Mouse (Mus musculus): ENCODE results near the gene Tnrc6c. TPM values are rescaled to one million over a fixed set of nuclear protein-coding genes. Genes with fewer than 3 reads are reported as not detected.
A peak's percentile ranks its signal among the peaks of the same experiment; 100 is the strongest.

Gene Tnrc6c
- total RNA-seq, 1 experiment from 2014 or later, result 20.2 TPM

DNA sequence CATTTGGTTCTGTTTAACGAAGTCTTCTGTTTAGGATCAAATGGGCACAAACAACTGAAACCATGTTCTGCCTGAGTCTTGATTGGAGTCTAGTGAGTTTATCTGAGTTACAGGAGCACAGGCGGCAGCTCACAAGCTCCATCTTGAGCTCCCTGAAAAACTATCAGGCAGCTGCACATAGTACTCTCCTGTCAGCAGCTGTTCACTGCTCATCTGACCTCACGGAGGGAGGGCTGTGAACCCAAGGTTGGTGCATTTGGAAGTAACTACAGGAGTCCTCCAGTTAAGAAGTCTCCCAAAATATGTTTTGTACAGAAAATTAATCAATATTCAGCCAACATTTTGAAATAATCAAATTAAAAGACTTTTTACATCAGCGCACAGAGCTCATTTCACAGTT is 94.5 kb downstream of the Tnrc6c start:
- no peak for ATAC-seq (replicated peaks; ENCODE audit: insufficient number of reproducible peaks, low FRiP score, low TSS enrichment, poor library complexity, severe bottlenecking)

DNA sequence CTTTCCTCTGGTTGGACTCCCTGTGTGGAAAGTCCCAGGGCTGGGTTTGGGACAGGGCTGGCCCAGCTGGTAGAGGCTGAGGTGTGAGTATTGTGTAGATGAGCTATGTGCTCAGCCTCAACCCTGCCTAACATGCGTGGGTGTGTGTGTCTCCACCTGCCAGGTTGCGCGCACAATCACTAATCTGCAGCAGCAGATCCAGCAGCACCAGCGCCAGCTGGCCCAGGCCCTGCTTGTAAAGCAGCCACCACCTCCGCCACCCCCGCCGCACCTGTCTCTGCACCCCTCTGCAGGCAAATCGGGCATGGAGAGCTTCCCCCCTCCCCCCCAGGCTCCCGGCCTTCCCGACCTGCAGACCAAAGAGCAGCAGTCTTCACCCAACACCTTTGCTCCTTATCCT is 95.3 kb downstream of the Tnrc6c start:
- no peak for ATAC-seq (replicated peaks; ENCODE audit: insufficient number of reproducible peaks, low FRiP score, low TSS enrichment, poor library complexity, severe bottlenecking)

DNA sequence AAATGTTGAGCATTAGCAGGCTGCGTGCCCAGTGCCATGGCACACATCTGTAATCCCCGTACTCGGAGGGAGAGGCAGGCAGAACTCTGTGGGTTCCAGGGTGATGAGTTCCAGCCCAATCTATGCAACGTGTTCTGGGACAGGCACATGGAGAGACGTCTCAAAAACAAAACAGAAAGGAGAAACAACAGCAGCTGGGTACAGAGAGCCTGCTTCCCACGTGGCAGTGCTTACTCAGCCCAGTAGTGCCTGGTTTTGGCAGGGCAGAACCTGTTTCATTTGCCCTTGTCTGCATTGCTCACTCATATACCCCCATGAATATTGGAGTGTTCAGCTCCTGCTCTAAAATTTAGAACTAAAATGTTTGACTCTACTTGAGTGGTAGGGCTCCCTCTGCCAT is 97.5 kb downstream of the Tnrc6c start:
- no peak for ATAC-seq (replicated peaks; ENCODE audit: insufficient number of reproducible peaks, low FRiP score, low TSS enrichment, poor library complexity, severe bottlenecking)

DNA sequence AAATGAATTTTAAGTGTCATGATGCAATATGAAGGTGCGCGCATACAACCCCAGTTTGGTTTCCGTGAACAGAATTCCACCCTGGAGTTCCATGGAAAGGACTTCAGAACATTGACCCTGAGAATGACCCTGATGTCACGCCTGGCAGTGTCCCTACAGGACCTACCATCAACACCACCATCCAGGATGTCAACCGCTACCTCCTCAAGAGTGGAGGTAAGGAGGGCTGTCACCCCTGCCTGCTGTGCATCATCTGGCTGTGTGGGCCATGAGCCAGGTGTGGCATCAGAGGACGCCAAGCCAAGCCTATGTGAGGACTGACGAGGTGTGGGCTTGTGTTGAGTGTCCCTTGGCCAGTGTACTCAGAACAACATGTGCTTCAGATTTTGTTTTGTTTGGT is 101.8 kb downstream of the Tnrc6c start:
- ATAC-seq (replicated peaks; ENCODE audit: insufficient number of reproducible peaks, low FRiP score, low TSS enrichment, poor library complexity, severe bottlenecking), result no peak

DNA sequence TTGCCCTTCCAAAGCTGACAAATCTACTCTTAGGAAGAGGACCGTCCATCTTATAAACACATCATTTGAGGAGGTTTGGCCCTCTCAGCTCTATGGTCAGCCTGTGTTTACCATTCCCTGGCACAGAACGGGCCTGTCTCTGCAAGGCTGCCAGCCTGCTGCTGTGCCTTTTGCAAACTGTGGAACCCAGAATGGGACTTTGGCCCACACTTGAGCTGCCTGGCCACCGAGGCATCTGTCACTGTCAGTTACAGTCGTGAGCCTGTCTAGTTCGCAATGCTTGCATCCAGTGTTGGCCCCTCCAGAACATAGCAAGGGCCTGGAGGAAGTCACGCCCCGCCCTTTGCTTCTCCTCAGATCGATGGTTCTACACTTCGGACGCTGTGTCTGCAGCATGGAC is 105.2 kb downstream of the Tnrc6c start:
- no peak for ATAC-seq (replicated peaks; ENCODE audit: insufficient number of reproducible peaks, low FRiP score, low TSS enrichment, poor library complexity, severe bottlenecking)

DNA sequence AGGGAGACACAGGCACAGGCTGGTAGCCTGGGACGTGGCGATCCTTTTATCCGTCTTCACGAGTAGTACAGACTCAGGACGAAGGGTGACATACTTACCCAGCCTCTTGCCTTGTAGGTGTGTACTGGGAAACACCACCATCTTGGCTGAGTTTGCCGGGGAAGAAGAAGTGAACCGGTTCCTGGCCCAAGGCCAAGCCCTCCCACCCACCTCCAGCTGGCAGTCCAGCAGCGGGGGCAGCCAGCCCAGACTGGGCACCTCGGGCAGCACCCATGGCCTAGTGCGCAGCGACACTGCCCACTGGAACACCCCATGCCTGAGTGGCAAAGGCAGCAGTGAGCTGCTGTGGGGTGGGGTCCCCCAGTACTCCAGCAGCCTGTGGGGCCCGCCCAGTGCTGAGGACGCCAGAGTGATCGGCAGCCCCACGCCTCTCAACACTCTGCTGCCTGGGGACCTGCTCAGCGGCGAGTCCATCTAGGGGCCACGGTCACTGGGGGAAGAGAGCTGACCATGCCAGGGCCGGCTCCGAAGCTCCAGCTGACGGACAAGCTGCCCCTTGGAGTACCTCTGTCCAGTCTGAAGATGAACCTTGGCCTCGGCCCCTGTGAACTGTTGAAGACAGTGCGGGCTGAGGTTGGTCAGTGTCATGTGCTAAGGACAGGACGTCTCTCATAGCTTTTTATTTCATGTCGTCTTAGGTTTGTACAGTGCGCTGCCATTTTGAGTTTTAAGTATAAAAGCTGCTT is 106.5 kb downstream of the Tnrc6c start:
- no peak for ATAC-seq (replicated peaks; ENCODE audit: insufficient number of reproducible peaks, low FRiP score, low TSS enrichment, poor library complexity, severe bottlenecking)

DNA sequence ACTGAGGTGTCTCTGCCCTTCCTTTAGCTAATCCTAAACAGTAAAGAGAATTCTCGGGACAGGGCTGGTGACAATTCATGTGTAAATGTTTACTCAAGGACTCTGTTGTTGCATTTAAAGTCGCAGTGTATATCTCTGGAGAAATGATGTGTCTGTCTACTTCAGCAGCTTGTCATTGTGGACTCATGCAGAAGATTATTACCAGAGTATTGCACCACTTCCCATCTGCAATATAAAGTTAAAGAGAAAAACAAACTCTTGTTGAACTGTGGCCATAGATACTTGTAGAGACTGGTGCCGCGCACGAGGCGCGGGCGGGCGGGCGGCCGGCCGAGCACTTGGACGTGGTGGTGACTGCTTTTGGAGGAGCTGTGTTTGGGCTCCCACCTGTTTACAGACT is 107.7 kb downstream of the Tnrc6c start:
- no peak for ATAC-seq (replicated peaks; ENCODE audit: insufficient number of reproducible peaks, low FRiP score, low TSS enrichment, poor library complexity, severe bottlenecking)

DNA sequence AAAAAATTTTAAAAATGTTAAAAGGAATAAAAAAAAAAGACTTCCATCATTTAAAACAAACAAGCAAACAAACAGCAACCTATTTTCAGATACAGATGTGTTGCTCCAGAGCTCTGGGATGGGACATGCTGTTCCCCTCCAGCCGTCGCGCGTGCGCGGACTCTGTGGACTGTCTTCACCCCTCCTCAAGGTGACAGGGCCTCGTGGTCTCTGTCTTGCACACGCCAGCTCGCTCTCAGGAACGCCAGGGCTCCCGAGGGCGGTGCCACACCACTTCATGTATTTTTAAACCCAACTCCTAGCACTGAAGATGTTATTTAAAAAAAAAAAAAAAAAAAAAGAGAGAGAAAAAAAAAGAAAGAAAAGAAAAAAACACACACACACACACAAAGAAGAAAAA is 108.2 kb downstream of the Tnrc6c start:
- ATAC-seq (replicated peaks; ENCODE audit: insufficient number of reproducible peaks, low FRiP score, low TSS enrichment, poor library complexity, severe bottlenecking), result no peak

DNA sequence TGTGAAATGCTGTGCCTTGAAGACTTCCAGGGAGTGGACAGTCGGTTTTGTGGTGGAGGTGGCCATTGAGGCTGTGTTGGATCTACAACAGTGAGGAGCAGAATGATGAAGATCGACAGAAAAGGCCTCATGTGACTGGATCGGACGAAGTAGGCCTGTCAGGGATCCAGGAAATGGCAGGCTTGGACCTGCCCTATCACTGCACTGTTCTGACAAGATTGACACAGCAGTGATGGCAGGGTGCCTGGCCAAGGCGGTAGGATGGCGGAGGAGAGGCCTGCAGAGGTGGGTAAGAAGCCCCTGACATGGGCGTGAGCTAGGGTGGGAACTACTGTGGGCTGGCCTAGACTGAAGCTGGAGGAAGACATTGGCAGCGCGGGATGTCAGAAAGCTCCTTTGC is 110.2 kb downstream of the Tnrc6c start:
- ATAC-seq (replicated peaks; ENCODE audit: insufficient number of reproducible peaks, low FRiP score, low TSS enrichment, poor library complexity, severe bottlenecking), result no peak

DNA sequence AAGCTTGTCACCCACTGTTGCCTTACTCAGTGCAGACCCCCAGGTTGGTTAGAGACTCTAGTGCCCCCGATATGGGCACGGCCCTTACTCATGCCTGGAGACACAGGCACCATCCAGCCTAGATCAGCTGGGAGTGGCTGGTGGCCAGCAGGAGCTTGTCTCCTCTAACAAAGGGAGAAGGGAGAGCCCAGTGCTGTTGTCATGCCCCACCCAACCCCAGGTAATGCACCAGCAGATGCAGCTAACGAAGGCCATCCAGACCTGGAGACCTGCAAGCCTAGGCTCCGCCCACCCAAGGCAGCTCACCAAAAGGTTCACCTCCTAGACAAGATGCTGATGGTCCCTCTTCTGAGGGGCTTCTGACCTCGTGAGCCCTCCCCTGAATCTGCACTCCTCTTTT is 111.3 kb downstream of the Tnrc6c start:
- no peak for ATAC-seq (replicated peaks; ENCODE audit: insufficient number of reproducible peaks, low FRiP score, low TSS enrichment, poor library complexity, severe bottlenecking)

DNA sequence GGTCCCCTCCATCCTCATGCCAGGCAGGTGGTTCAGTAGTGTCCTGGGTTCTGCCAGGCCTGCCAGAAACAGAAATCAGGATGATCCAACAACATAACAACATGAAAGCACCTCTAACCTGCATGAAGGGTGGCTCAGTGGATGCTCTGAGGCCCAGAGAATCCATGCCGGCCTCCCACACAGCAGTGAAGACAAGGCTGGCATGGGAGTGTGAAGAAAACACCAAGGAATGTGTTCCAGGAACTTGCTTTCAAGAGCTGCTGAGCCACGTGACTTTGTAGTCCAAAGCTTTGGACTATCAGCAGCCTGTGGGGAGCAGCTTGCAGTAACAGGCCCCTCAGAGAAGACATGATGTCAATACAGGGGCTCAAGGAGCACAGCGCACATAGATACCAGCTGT is 112.2 kb downstream of the Tnrc6c start:
- ATAC-seq (replicated peaks; ENCODE audit: insufficient number of reproducible peaks, low FRiP score, low TSS enrichment, poor library complexity, severe bottlenecking), result no peak

DNA sequence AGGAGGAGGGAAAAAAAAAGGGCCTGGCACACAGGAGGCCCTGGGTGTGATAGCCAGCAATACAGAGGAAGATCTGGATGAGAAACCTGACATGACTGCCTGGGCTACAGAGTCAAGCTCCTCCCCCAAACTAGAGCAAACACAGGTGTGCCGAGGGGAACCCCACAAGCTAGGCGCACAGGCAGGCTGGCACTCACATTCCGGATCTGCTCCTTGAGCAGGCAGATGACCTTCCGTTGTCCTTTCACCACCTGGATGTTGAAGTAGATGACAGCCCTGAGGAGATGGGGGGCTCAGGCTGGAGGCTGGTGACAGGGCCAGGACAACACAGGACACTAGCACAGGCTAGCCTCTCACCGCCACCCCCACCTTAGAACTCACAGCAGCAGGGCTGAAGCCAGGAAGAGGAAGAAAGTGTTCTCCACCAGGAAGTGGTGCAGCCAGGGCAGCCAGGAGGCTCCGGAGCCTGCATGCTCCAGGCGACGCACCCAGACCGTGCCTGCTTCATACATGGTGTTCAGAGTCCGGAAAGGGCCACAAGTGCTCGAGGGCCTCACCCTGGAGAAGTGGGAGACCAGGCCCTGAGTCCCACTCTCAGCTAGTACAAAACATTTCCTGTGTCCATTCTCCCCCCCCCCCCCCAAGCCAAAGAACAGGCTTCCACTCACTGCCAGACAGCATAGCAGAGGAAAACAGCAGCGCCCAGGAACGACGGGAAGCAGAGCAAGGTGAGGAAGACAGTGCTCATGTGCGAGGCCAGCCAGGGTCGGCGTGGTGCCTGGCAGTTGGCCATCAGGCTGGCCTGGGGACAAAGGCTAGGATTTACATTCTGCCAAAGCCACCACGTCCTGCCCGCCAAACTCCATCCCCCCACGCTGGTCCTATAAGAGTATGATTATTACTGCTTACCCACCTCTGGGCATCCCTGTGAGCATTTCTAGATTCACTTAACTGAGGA is 114.9 kb downstream of the Tnrc6c start:
- 0 out of 2 replicates have a peak, but pooled peaks have one; percentile 7 for ATAC-seq (replicated peaks; ENCODE audit: insufficient number of reproducible peaks, low FRiP score, low TSS enrichment, poor library complexity, severe bottlenecking)

DNA sequence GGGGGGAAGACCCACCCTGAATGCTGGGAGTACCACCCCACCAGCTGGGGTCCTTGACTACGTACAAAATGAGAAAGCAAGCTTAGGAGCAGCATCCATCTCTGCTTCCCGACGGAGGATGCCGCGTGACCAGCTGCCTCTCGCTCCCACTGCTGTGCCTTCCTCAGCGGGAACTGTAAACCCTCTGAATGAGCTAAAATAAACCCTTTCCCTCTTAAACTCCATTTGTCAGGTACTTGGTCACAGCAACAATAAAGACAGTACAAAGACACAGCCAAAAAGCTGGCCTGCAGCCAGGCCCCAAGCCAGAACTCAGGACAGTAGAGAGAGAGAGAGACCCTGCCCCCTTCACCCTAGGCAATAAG is 115.6 kb downstream of the Tnrc6c start:
- ATAC-seq (replicated peaks; ENCODE audit: insufficient number of reproducible peaks, low FRiP score, low TSS enrichment, poor library complexity, severe bottlenecking), result no peak

DNA sequence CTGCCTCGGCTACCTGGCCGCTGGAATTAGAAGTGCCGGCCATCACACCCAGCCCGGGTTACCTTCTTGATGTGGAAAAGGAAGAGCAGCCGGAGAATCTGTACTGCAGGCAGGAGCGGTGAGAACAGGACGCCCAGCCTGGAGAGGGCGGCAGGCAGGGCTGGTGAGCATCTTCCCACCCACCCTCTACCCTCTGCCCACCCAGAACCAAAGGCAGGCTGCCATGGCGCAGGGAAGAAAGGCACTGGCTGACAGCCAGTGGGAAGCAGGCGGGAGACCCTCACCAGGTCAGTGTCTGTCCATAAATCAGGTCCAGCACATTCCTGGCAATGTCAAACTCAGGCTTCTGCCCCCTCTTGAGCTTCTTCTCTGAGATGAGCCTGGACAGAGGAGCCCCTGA is 116.3 kb downstream of the Tnrc6c start:
- no peak for ATAC-seq (replicated peaks; ENCODE audit: insufficient number of reproducible peaks, low FRiP score, low TSS enrichment, poor library complexity, severe bottlenecking)

DNA sequence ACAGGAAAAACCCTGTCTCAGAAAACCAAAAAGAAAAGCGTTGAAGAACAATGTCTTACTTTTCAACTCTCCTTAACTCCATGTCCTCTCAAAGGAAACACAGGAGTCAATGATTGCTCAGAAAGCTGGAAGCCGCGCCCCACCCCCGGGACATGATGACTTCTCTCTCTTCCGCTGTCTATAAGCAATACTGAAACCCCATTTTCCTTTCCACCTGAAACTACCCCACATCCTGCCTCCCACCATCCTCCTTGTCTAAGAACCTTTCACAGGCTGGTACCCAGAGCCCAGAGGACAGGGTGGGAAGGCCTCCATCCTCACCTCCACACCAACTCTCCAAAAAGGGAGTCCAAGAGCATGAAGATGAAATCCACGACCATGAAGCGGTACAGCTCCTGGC is 118.3 kb downstream of the Tnrc6c start:
- ATAC-seq (replicated peaks; ENCODE audit: insufficient number of reproducible peaks, low FRiP score, low TSS enrichment, poor library complexity, severe bottlenecking), result no peak

DNA sequence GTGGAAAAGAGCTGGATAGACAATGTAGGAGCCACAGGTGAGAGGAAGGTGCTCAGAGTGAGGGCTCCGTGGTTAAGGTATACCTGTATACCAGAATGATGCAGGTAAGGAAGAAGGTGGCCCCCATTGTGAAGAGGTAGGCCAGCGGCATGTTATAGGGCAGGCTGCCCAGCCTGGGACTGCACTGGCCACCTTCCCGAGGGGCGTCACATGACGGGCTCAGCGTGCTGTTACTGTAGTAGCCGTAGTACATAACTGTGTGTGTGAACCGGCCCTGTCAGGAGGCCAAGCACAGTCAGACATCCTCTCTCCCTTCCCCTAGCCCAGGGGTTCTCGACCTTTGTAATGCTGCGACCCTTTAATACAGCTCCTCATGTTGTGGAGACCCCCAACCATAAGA is 120.8 kb downstream of the Tnrc6c start:
- no peak for ATAC-seq (replicated peaks; ENCODE audit: insufficient number of reproducible peaks, low FRiP score, low TSS enrichment, poor library complexity, severe bottlenecking)

DNA sequence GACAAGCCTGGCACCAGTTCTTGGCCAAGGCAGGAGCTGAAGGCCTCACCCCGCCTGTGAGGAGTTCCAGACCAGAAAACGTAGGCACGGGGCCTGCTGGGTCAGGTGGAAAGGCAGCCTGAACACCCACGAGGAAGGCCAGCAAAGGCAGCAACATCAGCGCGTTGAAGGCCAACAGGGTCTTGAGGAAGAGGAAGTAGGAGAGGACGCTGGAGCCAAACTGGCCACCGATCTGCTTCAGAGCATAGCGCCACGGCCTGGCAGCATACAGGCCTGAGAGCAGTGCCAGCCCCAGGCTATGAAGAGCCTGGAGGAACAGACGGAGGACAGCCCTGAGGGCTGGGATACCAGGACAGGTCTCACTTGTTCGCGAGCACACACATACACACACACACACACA is 121.5 kb downstream of the Tnrc6c start:
- no peak for ATAC-seq (replicated peaks; ENCODE audit: insufficient number of reproducible peaks, low FRiP score, low TSS enrichment, poor library complexity, severe bottlenecking)

DNA sequence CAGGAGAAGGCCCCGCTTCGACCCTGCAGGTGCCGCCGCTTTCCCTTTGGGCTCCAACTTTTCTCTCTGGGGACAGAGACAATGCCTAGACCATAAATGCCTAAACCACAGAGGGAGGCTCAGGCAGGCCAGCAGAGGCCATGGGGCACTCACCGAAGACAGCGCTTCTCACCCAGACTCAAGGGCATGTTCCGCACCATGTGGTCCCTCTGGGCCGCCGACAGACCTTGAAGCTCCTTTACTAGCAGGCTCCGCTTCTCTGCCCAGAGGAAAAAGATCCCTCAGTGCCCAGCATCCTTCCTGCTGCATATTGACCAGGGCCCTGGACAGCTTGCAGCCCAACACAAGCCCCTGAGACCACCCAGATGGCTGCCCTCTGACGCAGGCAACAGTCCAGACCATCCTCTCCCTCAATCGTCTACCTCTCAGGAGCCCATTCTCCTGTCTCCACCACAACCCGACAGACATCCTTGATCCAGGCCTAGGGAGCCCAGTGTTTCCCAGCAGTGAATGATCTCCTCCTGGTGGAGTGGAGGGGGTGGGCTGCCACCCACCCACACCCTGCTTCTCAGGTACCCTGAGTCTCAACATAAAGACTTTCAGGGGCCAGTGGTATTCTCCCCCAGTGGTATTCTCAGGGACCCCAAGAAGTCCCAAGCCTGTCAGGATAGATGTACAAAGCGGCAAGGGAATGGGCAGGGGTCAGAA is 122.2 kb downstream of the Tnrc6c start:
- ATAC-seq (replicated peaks; ENCODE audit: insufficient number of reproducible peaks, low FRiP score, low TSS enrichment, poor library complexity, severe bottlenecking), result no peak

DNA sequence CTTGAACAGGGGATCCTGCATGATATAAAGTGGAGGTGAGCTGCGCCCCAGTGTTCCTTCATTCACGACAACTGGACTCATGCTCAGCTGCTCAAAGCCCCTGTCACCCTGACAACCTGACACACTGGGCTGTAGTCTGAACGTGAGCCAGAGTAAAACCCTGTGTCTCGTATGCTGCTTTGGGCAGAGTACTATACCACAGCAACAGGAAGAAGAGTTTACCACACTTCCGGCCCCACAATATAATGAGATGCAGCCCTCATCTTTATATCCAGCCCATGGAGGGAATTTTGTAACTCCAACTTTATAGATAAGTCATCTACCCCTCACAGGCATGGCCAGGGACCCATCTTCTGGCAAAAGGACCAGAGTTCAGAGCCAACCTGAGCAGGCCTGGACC is 123.0 kb downstream of the Tnrc6c start:
- ATAC-seq (replicated peaks; ENCODE audit: insufficient number of reproducible peaks, low FRiP score, low TSS enrichment, poor library complexity, severe bottlenecking), result no peak
